Mouse (Mus musculus) testis, adult 2 months (tissue): ENCODE data around the gene Gpx3.

ENCODE experiments used
- CTCF ChIP-seq: fragments of 200-500 bp; IDR thresholded peaks from 2 replicates; pipeline ENCODE4 v1.5.1; 2012; ENCODE audit warnings: low read depth, mild to moderate bottlenecking, inconsistent platforms, low read length, moderate library complexity; ENCODE audit not compliant: control insufficient read depth, insufficient read depth, insufficient replicate concordance
- POLR2A ChIP-seq: fragments of 200-500 bp; IDR thresholded peaks from 2 replicates; pipeline ENCODE4 v1.6.1; 2012; ENCODE audit warnings: low read depth, mild to moderate bottlenecking, inconsistent platforms, low read length, moderate library complexity; ENCODE audit not compliant: control insufficient read depth

DNA sequence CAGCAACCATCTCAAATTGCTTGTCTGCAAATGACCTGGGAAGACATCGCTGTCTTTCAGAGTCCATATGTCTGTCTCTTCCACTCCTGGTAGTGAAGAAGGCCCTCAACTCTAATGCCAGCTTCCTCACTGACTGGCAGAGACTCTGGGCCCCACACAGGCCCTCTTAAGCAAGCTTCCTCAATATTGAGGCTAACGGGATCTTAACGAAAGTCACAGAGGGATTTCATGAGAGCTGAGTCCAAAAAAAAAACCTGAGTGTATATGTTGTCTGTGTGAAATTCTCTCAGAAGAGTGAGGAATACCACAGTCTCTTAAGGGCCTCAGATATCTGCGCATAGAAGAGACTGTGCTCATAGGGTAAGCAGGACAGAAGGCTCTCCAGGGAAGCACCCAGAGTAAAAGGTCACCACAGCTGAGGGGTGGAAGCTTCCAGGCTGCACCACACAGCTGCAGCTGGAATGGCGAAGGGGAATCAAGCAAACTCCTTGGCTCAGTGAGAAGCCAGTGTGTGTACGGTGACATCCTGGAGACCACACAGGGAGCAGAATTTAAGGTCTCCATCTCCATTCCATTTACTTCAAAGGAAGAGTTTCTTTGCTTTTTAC is 18.8 kb downstream of the Gpx3 start:
- TF ChIP-seq POLR2A (no peak), CTCF (no peak)
